Mouse (Mus musculus) fat pad, adult 2 months (tissue): ENCODE measurements around the gene B3gnt8.

ENCODE experiments used
- DNase-seq: peaks from one replicate; pipeline ENCODE4 v3.0.0-alpha.2; 2011; ENCODE audit warnings: low read depth, low spot score; ENCODE audit errors: extremely low read depth

B3gnt8 gene

GRCm38 (mm10) chr7:25618865-25619721 lies 7.4 kb upstream of the B3gnt8 start, which contains the start of gene Dmac2:
Gene Dmac2, plus strand, starts transcription at chr7:25619414.
- peak; percentile 37 for DNase-seq

GRCm38 (mm10) chr7:25619722-25619991 lies 6.8 kb upstream of the B3gnt8 start:
- no peak for DNase-seq

GRCm38 (mm10) chr7:25620101-25620500 lies 6.4 kb upstream of the B3gnt8 start:
- DNase-seq: no peak

- no peak for DNase-seq
Observed at GRCm38 (mm10) chr7:25620751-25621150, 5.7 kb upstream of the B3gnt8 start.

GRCm38 (mm10) chr7:25623857-25624370 lies 2.5 kb upstream of the B3gnt8 start:
- no peak for DNase-seq

GRCm38 (mm10) chr7:25624851-25625250 lies 1.6 kb upstream of the B3gnt8 start:
- no peak for DNase-seq

- DNase-seq: no peak
Observed at GRCm38 (mm10) chr7:25625594-25626250, 732 bp upstream of the B3gnt8 start.

GRCm38 (mm10) chr7:25627431-25628322 lies 1.2 kb downstream of the B3gnt8 start:
- no peak for DNase-seq

GRCm38 (mm10) chr7:25628323-25628620 lies 1.8 kb downstream of the B3gnt8 start:
- DNase-seq: no peak

- no peak for DNase-seq
Observed at GRCm38 (mm10) chr7:25632679-25633078, 6.2 kb downstream of the B3gnt8 start.

- no peak for DNase-seq
Observed at GRCm38 (mm10) chr7:25636373-25636772, 9.9 kb downstream of the B3gnt8 start.

- no peak for DNase-seq
Observed at GRCm38 (mm10) chr7:25637099-25637498, 10.6 kb downstream of the B3gnt8 start.

GRCm38 (mm10) chr7:25639754-25640153 lies 13.3 kb downstream of the B3gnt8 start:
- no peak for DNase-seq

- DNase-seq: no peak
Observed at GRCm38 (mm10) chr7:25644136-25644535, 17.7 kb downstream of the B3gnt8 start.

- no peak for DNase-seq
Observed at GRCm38 (mm10) chr7:25644631-25645030, 18.2 kb downstream of the B3gnt8 start.

- peak; percentile 98 for DNase-seq
Observed at GRCm38 (mm10) chr7:25645074-25645473, 18.6 kb downstream of the B3gnt8 start.

- DNase-seq: no peak
Observed at GRCm38 (mm10) chr7:25647574-25648123, 21.2 kb downstream of the B3gnt8 start.

GRCm38 (mm10) chr7:25649839-25650238 lies 23.4 kb downstream of the B3gnt8 start:
- DNase-seq: peak; percentile 84

GRCm38 (mm10) chr7:25651281-25651680 lies 24.8 kb downstream of the B3gnt8 start:
- DNase-seq: no peak

GRCm38 (mm10) chr7:25652244-25652759 lies 25.8 kb downstream of the B3gnt8 start:
- DNase-seq: no peak
